Mouse (Mus musculus): Measurements from ENCODE around the gene Trim17.

Gene Trim17

GRCm38 (mm10) chr11:58991911-58992310, 37.4 kb downstream of the Trim17 start:
- no peak for DNase-seq (ENCODE audit: low read depth, low spot score)

GRCm38 (mm10) chr11:58993091-58993670, 38.7 kb downstream of the Trim17 start:
- no peak for DNase-seq (ENCODE audit: low read depth, low spot score)

- DNase-seq (ENCODE audit: low read depth, low spot score) = peak; percentile 58
Observed at GRCm38 (mm10) chr11:58994337-58994826, 39.9 kb downstream of the Trim17 start.

- no peak for DNase-seq (ENCODE audit: low read depth, low spot score)
Observed at GRCm38 (mm10) chr11:58995061-58995806, 40.7 kb downstream of the Trim17 start.

- DNase-seq (ENCODE audit: low read depth, low spot score) = peak; percentile 50
Observed at GRCm38 (mm10) chr11:58995807-58996370, 41.4 kb downstream of the Trim17 start.

- DNase-seq (ENCODE audit: low read depth, low spot score) = no peak
Observed at GRCm38 (mm10) chr11:58997541-58997940, 43.1 kb downstream of the Trim17 start.

GRCm38 (mm10) chr11:58999158-58999557, 44.7 kb downstream of the Trim17 start:
- no peak for DNase-seq (ENCODE audit: low read depth, low spot score)

GRCm38 (mm10) chr11:58999830-59000229, 45.3 kb downstream of the Trim17 start:
- DNase-seq (ENCODE audit: low read depth, low spot score) = no peak

GRCm38 (mm10) chr11:59000635-59001034, 46.1 kb downstream of the Trim17 start:
- no peak for DNase-seq (ENCODE audit: low read depth, low spot score)

- DNase-seq (ENCODE audit: low read depth, low spot score) = no peak
Observed at GRCm38 (mm10) chr11:59002327-59003079, 48.0 kb downstream of the Trim17 start.

- no peak for DNase-seq (ENCODE audit: low read depth, low spot score)
Observed at GRCm38 (mm10) chr11:59015052-59015451, 60.6 kb downstream of the Trim17 start.

All from CD4-positive helper T cell, adult 2 months (primary cell).